Mouse (Mus musculus) cerebellum, adult 9-11 months (tissue): Measurements from ENCODE around the gene Tuba3a.

Source experiments
- DNase-seq: peaks from one replicate; pipeline ENCODE4 v3.0.0; 2022

The Tuba3a gene

GRCm38 (mm10) chr6:125264219-125264618 lies 21.6 kb downstream of the Tuba3a start:
- no peak for DNase-seq

GRCm38 (mm10) chr6:125260006-125260555 lies 25.8 kb downstream of the Tuba3a start:
- no peak for DNase-seq

- DNase-seq = peak; percentile 57
These were observed 29.4 kb downstream of the Tuba3a start for GRCm38 (mm10) chr6:125256222-125256966.

GRCm38 (mm10) chr6:125255516-125256044 lies 30.3 kb downstream of the Tuba3a start:
- no peak for DNase-seq

- DNase-seq = no peak
These were observed 31.8 kb downstream of the Tuba3a start for GRCm38 (mm10) chr6:125253863-125254715.

GRCm38 (mm10) chr6:125252711-125253110 lies 33.1 kb downstream of the Tuba3a start:
- DNase-seq = no peak

- DNase-seq = no peak
These were observed 33.6 kb downstream of the Tuba3a start for GRCm38 (mm10) chr6:125252285-125252684.

GRCm38 (mm10) chr6:125244551-125244950 lies 41.3 kb downstream of the Tuba3a start:
- DNase-seq = no peak

GRCm38 (mm10) chr6:125241566-125241965 lies 44.3 kb downstream of the Tuba3a start:
- DNase-seq = no peak

- no peak for DNase-seq
These were observed 45.2 kb downstream of the Tuba3a start for GRCm38 (mm10) chr6:125240617-125241016.

- no peak for DNase-seq
These were observed 46.3 kb downstream of the Tuba3a start for GRCm38 (mm10) chr6:125239547-125239946.

- no peak for DNase-seq
These were observed 47.4 kb downstream of the Tuba3a start for GRCm38 (mm10) chr6:125238396-125238795.

- DNase-seq = no peak
These were observed 48.4 kb downstream of the Tuba3a start for GRCm38 (mm10) chr6:125237421-125237820.

GRCm38 (mm10) chr6:125236782-125237181 lies 49.1 kb downstream of the Tuba3a start, which contains the start of gene Cd27:
Gene Cd27, minus strand, starts transcription at chr6:125237010.
- no peak for DNase-seq

- no peak for DNase-seq
These were observed 49.5 kb downstream of the Tuba3a start for GRCm38 (mm10) chr6:125236341-125236740.

- DNase-seq = no peak
These were observed 51.4 kb downstream of the Tuba3a start for GRCm38 (mm10) chr6:125234520-125234828.

GRCm38 (mm10) chr6:125233816-125234519 lies 51.9 kb downstream of the Tuba3a start:
- DNase-seq = no peak

- DNase-seq = no peak
These were observed 53.3 kb downstream of the Tuba3a start for GRCm38 (mm10) chr6:125232516-125232915.

GRCm38 (mm10) chr6:125232045-125232437 lies 53.8 kb downstream of the Tuba3a start:
- DNase-seq = no peak

GRCm38 (mm10) chr6:125231117-125232044 lies 54.5 kb downstream of the Tuba3a start, which contains the start of gene Tapbpl:
Gene Tapbpl, minus strand, starts transcription at chr6:125231860.
- peak; percentile 79 for DNase-seq

- no peak for DNase-seq
These were observed 55.3 kb downstream of the Tuba3a start for GRCm38 (mm10) chr6:125230571-125230970.
